In the genomic region with DNA sequence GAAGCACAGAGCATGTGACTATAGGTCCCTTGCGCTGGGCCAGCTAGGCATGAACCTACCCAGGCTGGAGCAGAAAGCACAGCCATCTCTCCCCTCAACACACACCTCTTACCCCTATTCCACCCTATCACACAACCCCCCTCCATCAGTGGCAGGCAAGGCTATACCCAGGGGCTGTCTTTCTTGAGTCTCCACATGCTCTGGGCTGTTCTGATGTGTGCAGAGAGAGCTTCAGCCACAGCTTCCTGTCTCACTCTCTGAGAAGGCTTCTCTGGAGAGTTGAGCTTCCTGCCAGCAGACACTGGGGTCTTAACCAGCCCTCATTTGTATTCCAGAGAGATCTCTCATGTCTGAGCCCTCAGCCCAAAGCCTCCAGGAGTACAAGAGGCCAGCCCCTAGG, we compare ENCODE assay signal across 18 mouse cellular contexts. TPM values are rescaled to one million over a fixed set of nuclear protein-coding genes. Genes with fewer than 3 reads are reported as not detected.
DNase-seq lines count a peak whose midpoint lies in the region; ATAC-seq lines count a peak whose summit lies in the region.
"Had no signal": no experiment of that assay in that cellular context is flagged by ENCODE, and none has a peak within 500 bp of the region (broad histone marks: within the 10 kb centered on the region; RNA-seq: fewer than 3 reads in every experiment).

No protein-coding gene starts in this region.

- H3K9ac ChIP-seq in midbrain, embryonic 16.5 days (ENCODE audit: low read depth, low read length), result no peak overlapping the region
- H3K9ac ChIP-seq: embryonic facial prominence, embryonic 13.5 days; hindbrain, embryonic 12.5 days; liver, embryonic 13.5 days; neural tube, embryonic 12.5 days had no signal

- H3K4me1 ChIP-seq in midbrain, embryonic 10.5 days, result peaks cover 39% of the 10 kb centered on the region
- peaks cover 4% of the 10 kb centered on the region; the same call in 1 of the 2 replicates for H3K4me1 ChIP-seq in midbrain, embryonic 16.5 days (ENCODE audit: control insufficient read depth, insufficient read depth, low read length)
- peaks cover 56% of the 10 kb centered on the region for H3K4me1 ChIP-seq in megakaryocyte, embryonic 14.5 days

- WGBS in midbrain, embryonic 10.5 days, result 89% methylated on average over 1 of the region's 1 CpGs
- 94% methylated on average over 1 of the region's 1 CpGs for WGBS in midbrain, embryonic 16.5 days

- no peak overlapping the region for H3K4me2 ChIP-seq in midbrain, embryonic 16.5 days (ENCODE audit: low read length)
- H3K4me2 ChIP-seq: embryonic facial prominence, embryonic 13.5 days; hindbrain, embryonic 12.5 days; liver, embryonic 13.5 days; neural tube, embryonic 12.5 days had no signal

- no peaks in the 10 kb centered on the region for H3K36me3 ChIP-seq in midbrain, embryonic 10.5 days
- no peaks in the 10 kb centered on the region for H3K36me3 ChIP-seq in midbrain, embryonic 16.5 days (ENCODE audit: control insufficient read depth, insufficient read depth, low read length)
- peaks cover 46% of the 10 kb centered on the region for H3K36me3 ChIP-seq in megakaryocyte, embryonic 14.5 days (replicated peaks; ENCODE audit: low read length)
- H3K36me3 ChIP-seq: embryonic facial prominence, embryonic 13.5 days; hindbrain, embryonic 12.5 days; liver, embryonic 13.5 days; neural tube, embryonic 12.5 days had no signal

- no peaks in the 10 kb centered on the region for H3K27me3 ChIP-seq in midbrain, embryonic 10.5 days (ENCODE audit: low read depth, poor library complexity, severe bottlenecking)
- no peaks in the 10 kb centered on the region for H3K27me3 ChIP-seq in midbrain, embryonic 16.5 days (ENCODE audit: control insufficient read depth, insufficient read depth, low read depth, low read length)
- no peaks in the 10 kb centered on the region for H3K27me3 ChIP-seq in megakaryocyte, embryonic 14.5 days (replicated peaks)
- H3K27me3 ChIP-seq: embryonic facial prominence, embryonic 13.5 days; hindbrain, embryonic 12.5 days; liver, embryonic 13.5 days; neural tube, embryonic 12.5 days had no signal

- ATAC-seq in midbrain, embryonic 16.5 days, result no peak
- ATAC-seq in frontal cortex, adult (ENCODE audit: low TSS enrichment), result no peak

- H3K4me3 ChIP-seq in midbrain, embryonic 10.5 days, result no peak overlapping the region
- no peak overlapping the region for H3K4me3 ChIP-seq in midbrain, embryonic 16.5 days (ENCODE audit: low read depth, low read length)
- peak overlapping the region; percentile 48 for H3K4me3 ChIP-seq in megakaryocyte, embryonic 14.5 days (replicated peaks)
- H3K4me3 ChIP-seq: embryonic facial prominence, embryonic 13.5 days; heart, adult 2 months; hindbrain, embryonic 12.5 days; liver, embryonic 13.5 days; neural tube, embryonic 12.5 days had no signal

- no peaks in the 10 kb centered on the region for H3K9me3 ChIP-seq in midbrain, embryonic 10.5 days (replicated peaks)
- H3K9me3 ChIP-seq in midbrain, embryonic 16.5 days (replicated peaks; ENCODE audit: control insufficient read depth, low read length, poor library complexity, severe bottlenecking), result no peaks in the 10 kb centered on the region
- no peaks in the 10 kb centered on the region for H3K9me3 ChIP-seq in megakaryocyte, embryonic 14.5 days
- H3K9me3 ChIP-seq: embryonic facial prominence, embryonic 13.5 days; hindbrain, embryonic 12.5 days; liver, embryonic 13.5 days; neural tube, embryonic 12.5 days had no signal

- H3K27ac ChIP-seq in midbrain, embryonic 10.5 days (replicated peaks), result peak overlapping the region; percentile 64
- H3K27ac ChIP-seq in midbrain, embryonic 16.5 days (ENCODE audit: low read length), result no peak overlapping the region
- H3K27ac ChIP-seq: embryonic facial prominence, embryonic 13.5 days; heart, adult 2 months; hindbrain, embryonic 12.5 days; liver, embryonic 13.5 days; neural tube, embryonic 12.5 days; stomach, postnatal 0 days had no signal

- DNase-seq in midbrain, embryonic 10.5 days (ENCODE audit: low spot score), result no peak
- DNase-seq in T-cell, adult 2 months (ENCODE audit: low spot score), result peak; percentile 80
- peak; percentile 52 to 62 for DNase-seq in thymus, postnatal 10 days (ENCODE audit: low spot score in 2 of 2)
- no peak for DNase-seq in adipocyte (ENCODE audit: low spot score)
- no peak for DNase-seq in gastrocnemius, adult 8-10 months (ENCODE audit: low spot score in 2 of 2)
- DNase-seq: adrenal gland, adult 2 months; cerebellum, postnatal 14 days; heart, adult 2 months; kidney, postnatal 36 days; liver, embryonic 13.5 days; lung, postnatal 4 days had no signal

RNA-seq across cellular contexts. Expression of a gene that starts 57.7 kb away (rescaled TPM):
- 14.5 and 23.7 TPM in 2 replicates for polyA plus RNA-seq in midbrain, embryonic 10.5 days (2016; fragmentation: Nextera tagmentation; extraction: Ambion mirVana)
- polyA plus RNA-seq in midbrain, embryonic 16.5 days (2015; fragmentation: Nextera tagmentation; extraction: Ambion mirVana), result 165 and 194 TPM in 2 replicates
- 0.06 TPM in 1 of 2 replicates, not detected in the other for polyA plus RNA-seq in megakaryocyte, embryonic 14.5 days (2012; ENCODE audit: insufficient read depth, low replicate concordance)
- not detected for total RNA-seq in gastrocnemius, adult 8-10 months (2022)
- total RNA-seq: heart, adult 2 months had no signal

Comparison
In these comparisons a context has a peak if more than half of its experiments do, and no peak if none do; other contexts are left out.
1. DNase-seq: peak in T-cell, adult 2 months (single experiment) and thymus, postnatal 10 days (2 of 2); none in midbrain, embryonic 10.5 days (single experiment), adipocyte (single experiment) and gastrocnemius, adult 8-10 months (0 of 2).